Mouse (Mus musculus) thymus, postnatal 36 days (tissue): ENCODE data around the gene Prrc2b.

Source experiments
- DNase-seq, 2 experiments: peaks; one replicate each; pipeline ENCODE4 v3.0.0; 2022; ENCODE audit warnings: mixed read lengths in 2 of 2

Gene Prrc2b

GRCm38 (mm10) chr2:32150924-32151659 lies at the start of gene Prrc2b:
TSS of gene Prrc2b (plus strand) at chr2:32151082.
- DNase-seq = peak; percentile 84 to 88

GRCm38 (mm10) chr2:32102944-32103343 lies 47.9 kb upstream of the Prrc2b start:
- DNase-seq = no peak

GRCm38 (mm10) chr2:32103557-32103956 lies 47.3 kb upstream of the Prrc2b start:
- no peak for DNase-seq

GRCm38 (mm10) chr2:32104122-32104521 lies 46.8 kb upstream of the Prrc2b start:
- DNase-seq = no peak

GRCm38 (mm10) chr2:32105117-32105913 lies 45.6 kb upstream of the Prrc2b start:
- no peak for DNase-seq

GRCm38 (mm10) chr2:32105930-32106329 lies 45.0 kb upstream of the Prrc2b start:
- no peak for DNase-seq

GRCm38 (mm10) chr2:32111268-32111667 lies 39.6 kb upstream of the Prrc2b start:
- DNase-seq = no peak

GRCm38 (mm10) chr2:32112548-32112947 lies 38.3 kb upstream of the Prrc2b start:
- no peak for DNase-seq

GRCm38 (mm10) chr2:32115851-32116268 lies 35.0 kb upstream of the Prrc2b start:
- no peak for DNase-seq

- no peak for DNase-seq
Observed at GRCm38 (mm10) chr2:32119802-32120750, 30.8 kb upstream of the Prrc2b start.

GRCm38 (mm10) chr2:32121150-32121549 lies 29.7 kb upstream of the Prrc2b start:
- DNase-seq = peak; percentile 43 to 61

- no peak for DNase-seq
Observed at GRCm38 (mm10) chr2:32121785-32122184, 29.1 kb upstream of the Prrc2b start.

- peak; percentile 25 to 41 for DNase-seq
Observed at GRCm38 (mm10) chr2:32127653-32128535, 23.0 kb upstream of the Prrc2b start.

- no peak for DNase-seq
Observed at GRCm38 (mm10) chr2:32128536-32128841, 22.4 kb upstream of the Prrc2b start.

GRCm38 (mm10) chr2:32129383-32130074 lies 21.4 kb upstream of the Prrc2b start:
- no peak for DNase-seq

- DNase-seq = peak; percentile 63 to 66
Observed at GRCm38 (mm10) chr2:32130435-32130834, 20.4 kb upstream of the Prrc2b start.

- DNase-seq = no peak
Observed at GRCm38 (mm10) chr2:32131205-32131834, 19.6 kb upstream of the Prrc2b start.

GRCm38 (mm10) chr2:32131866-32132566 lies 18.9 kb upstream of the Prrc2b start:
- DNase-seq = peak in 1 of 2 experiments; percentile 45

GRCm38 (mm10) chr2:32132567-32132992 lies 18.3 kb upstream of the Prrc2b start:
- DNase-seq = peak; percentile 47 to 68

GRCm38 (mm10) chr2:32134039-32134438 lies 16.8 kb upstream of the Prrc2b start:
- peak; percentile 89 to 93 for DNase-seq
